Mouse (Mus musculus) hindbrain, embryonic 13.5 days (tissue): ENCODE results near the gene Nptn. TPM values are rescaled to one million over a fixed set of nuclear protein-coding genes. Genes with fewer than 3 reads are reported as not detected.

Experiments used
- ATAC-seq: fragments of 200-750 bp; cut with Nextera tagmentation; 2 replicates; pipeline ENCODE4 v1.8.0; 2017; ENCODE audit warnings: moderate TSS enrichment; ENCODE audit not compliant: low FRiP score
- H3K27ac ChIP-seq: fragments of 300-500 bp; sonication (generic); 2 replicates; pipeline ENCODE4 v1.5.1; 2015; ENCODE audit warnings: inconsistent platforms, mild to moderate bottlenecking, moderate library complexity
- H3K27me3 ChIP-seq: fragments of 300-500 bp; sonication (generic); 2 replicates; pipeline ENCODE4 v1.6.1; 2015; ENCODE audit warnings: mild to moderate bottlenecking, inconsistent platforms
- H3K36me3 ChIP-seq: fragments of 300-500 bp; sonication (generic); 2 replicates; pipeline ENCODE4 v1.6.1; 2015; ENCODE audit warnings: mild to moderate bottlenecking, inconsistent platforms
- H3K4me1 ChIP-seq: fragments of 300-500 bp; sonication (generic); replicated peaks from 2 replicates; pipeline ENCODE4 v1.6.1; 2015; ENCODE audit warnings: inconsistent platforms
- H3K4me2 ChIP-seq: fragments of 300-500 bp; sonication (generic); 2 replicates; pipeline ENCODE4 v1.6.1; 2015; ENCODE audit warnings: inconsistent platforms, mild to moderate bottlenecking, moderate library complexity
- H3K4me3 ChIP-seq: fragments of 300-500 bp; sonication (generic); 2 replicates; pipeline ENCODE4 v1.5.1; 2015; ENCODE audit warnings: mild to moderate bottlenecking, inconsistent platforms
- H3K9ac ChIP-seq: fragments of 300-500 bp; sonication (generic); 2 replicates; pipeline ENCODE4 v1.6.1; 2015; ENCODE audit warnings: mild to moderate bottlenecking, inconsistent platforms
- H3K9me3 ChIP-seq: fragments of 300-500 bp; sonication (generic); 2 replicates; pipeline ENCODE4 v1.6.1; 2016; ENCODE audit warnings: inconsistent platforms
- WGBS: fragments of 180-500 bp; shearing (Covaris S2); methylation state at CpG from one replicate; pipeline ENCODE4 v1.1.7; 2015; 5-methylcytosine and 5-hydroxymethylcytosine counted together
- polyA plus RNA-seq: library from polyadenylated mRNA; unstranded; fragments of >200 nt; fragmentation: Nextera tagmentation; extraction: Ambion mirVana; gene quantifications from 2 replicates; pipeline ENCODE4 v1.2.1, GENCODE M21; 2015

Nptn gene
- polyA plus RNA-seq, 1 experiment from 2014 or later: 140 TPM

- Histone ChIP-seq H3K4me3 (no peak overlapping the region), H3K4me1 (no peaks in the 10 kb centered on the region), H3K27ac (no peak overlapping the region), H3K9ac (no peak overlapping the region), H3K27me3 (no peaks in the 10 kb centered on the region), H3K4me2 (no peak overlapping the region), H3K36me3 (peaks cover 52% of the 10 kb centered on the region), H3K9me3 (no peaks in the 10 kb centered on the region)
- 86% methylated on average over 2 of the region's 2 CpGs for WGBS
- no peak for ATAC-seq
These were observed 48.4 kb downstream of the Nptn start for GRCm38 (mm10) chr9:58630441-58630840.

- no peak for ATAC-seq
- WGBS: 60% methylated on average over 6 of the region's 6 CpGs
- H3K4me3 ChIP-seq: no peak overlapping the region
These were observed 66.6 kb downstream of the Nptn start for GRCm38 (mm10) chr9:58648406-58649264.

GRCm38 (mm10) chr9:58649265-58649626 lies 67.2 kb downstream of the Nptn start:
- no peak overlapping the region for H3K4me3 ChIP-seq

More at GRCm38 (mm10) chr9:58648406-58649264, 66.6 kb downstream of the Nptn start:
- no peak overlapping the region for H3K27ac ChIP-seq
- H3K4me1 ChIP-seq: no peaks in the 10 kb centered on the region
- no peak overlapping the region for H3K4me2 ChIP-seq
- H3K9me3 ChIP-seq: no peaks in the 10 kb centered on the region
- H3K36me3 ChIP-seq: peaks cover 20% of the 10 kb centered on the region
- H3K9ac ChIP-seq: no peak overlapping the region
- no peaks in the 10 kb centered on the region for H3K27me3 ChIP-seq

GRCm38 (mm10) chr9:58651993-58652392 lies 70.0 kb downstream of the Nptn start:
- ATAC-seq: no peak
- H3K4me1 ChIP-seq: no peaks in the 10 kb centered on the region
- WGBS: 62% methylated on average over 4 of the region's 4 CpGs

More at GRCm38 (mm10) chr9:58649265-58649626, 67.2 kb downstream of the Nptn start:
- Histone ChIP-seq H3K27me3 (no peaks in the 10 kb centered on the region), H3K36me3 (peaks cover 14% of the 10 kb centered on the region), H3K4me1 (no peaks in the 10 kb centered on the region), H3K27ac (no peak overlapping the region), H3K9me3 (no peaks in the 10 kb centered on the region), H3K9ac (no peak overlapping the region), H3K4me2 (no peak overlapping the region)
- no peak for ATAC-seq
- 61% methylated on average over 4 of the region's 4 CpGs for WGBS

GRCm38 (mm10) chr9:58654494-58654893 lies 72.5 kb downstream of the Nptn start:
- H3K9me3 ChIP-seq: no peaks in the 10 kb centered on the region
- H3K27me3 ChIP-seq: no peaks in the 10 kb centered on the region
- WGBS: 77% methylated on average over 4 of the region's 4 CpGs
- no peak overlapping the region for H3K4me2 ChIP-seq
- no peak overlapping the region for H3K9ac ChIP-seq
- H3K27ac ChIP-seq: no peak overlapping the region
- H3K4me1 ChIP-seq: no peaks in the 10 kb centered on the region
- no peak for ATAC-seq
- H3K4me3 ChIP-seq: no peak overlapping the region
- peaks cover 13% of the 10 kb centered on the region for H3K36me3 ChIP-seq

More at GRCm38 (mm10) chr9:58651993-58652392, 70.0 kb downstream of the Nptn start:
- H3K4me3 ChIP-seq: no peak overlapping the region
- no peak overlapping the region for H3K4me2 ChIP-seq
- H3K9ac ChIP-seq: no peak overlapping the region
- H3K27me3 ChIP-seq: no peaks in the 10 kb centered on the region
- no peak overlapping the region for H3K27ac ChIP-seq
- peaks cover 4% of the 10 kb centered on the region; the same call in 1 of the 2 replicates for H3K36me3 ChIP-seq
- no peaks in the 10 kb centered on the region for H3K9me3 ChIP-seq

GRCm38 (mm10) chr9:58656396-58656795 lies 74.4 kb downstream of the Nptn start:
- Histone ChIP-seq H3K9me3 (no peaks in the 10 kb centered on the region), H3K27ac (no peak overlapping the region), H3K4me3 (no peak overlapping the region), H3K36me3 (peaks cover 19% of the 10 kb centered on the region), H3K9ac (no peak overlapping the region), H3K27me3 (no peaks in the 10 kb centered on the region), H3K4me1 (no peaks in the 10 kb centered on the region), H3K4me2 (no peak overlapping the region)
- 68% methylated on average over 2 of the region's 2 CpGs for WGBS
- ATAC-seq: no peak

GRCm38 (mm10) chr9:58656824-58657223 lies 74.8 kb downstream of the Nptn start:
- H3K36me3 ChIP-seq: peaks cover 21% of the 10 kb centered on the region
- H3K27me3 ChIP-seq: no peaks in the 10 kb centered on the region
- H3K9ac ChIP-seq: no peak overlapping the region
- no peak overlapping the region for H3K4me3 ChIP-seq
- no peaks in the 10 kb centered on the region for H3K4me1 ChIP-seq
- 92% methylated on average over 2 of the region's 2 CpGs for WGBS
- ATAC-seq: no peak
- no peak overlapping the region for H3K27ac ChIP-seq
- H3K4me2 ChIP-seq: no peak overlapping the region
- no peaks in the 10 kb centered on the region for H3K9me3 ChIP-seq

GRCm38 (mm10) chr9:58657735-58658512 lies 75.9 kb downstream of the Nptn start:
- 92% methylated on average over 5 of the region's 5 CpGs for WGBS
- no peak overlapping the region for H3K27ac ChIP-seq
- H3K9me3 ChIP-seq: no peaks in the 10 kb centered on the region
- no peaks in the 10 kb centered on the region for H3K4me1 ChIP-seq
- H3K36me3 ChIP-seq: peaks cover 29% of the 10 kb centered on the region
- no peaks in the 10 kb centered on the region for H3K27me3 ChIP-seq
- H3K9ac ChIP-seq: no peak overlapping the region
- ATAC-seq: no peak
- H3K4me2 ChIP-seq: no peak overlapping the region
- no peak overlapping the region for H3K4me3 ChIP-seq

GRCm38 (mm10) chr9:58658596-58659309 lies 76.7 kb downstream of the Nptn start:
- Histone ChIP-seq H3K36me3 (peaks cover 29% of the 10 kb centered on the region), H3K4me1 (no peaks in the 10 kb centered on the region), H3K4me2 (no peak overlapping the region), H3K27ac (no peak overlapping the region), H3K27me3 (no peaks in the 10 kb centered on the region), H3K4me3 (no peak overlapping the region), H3K9me3 (no peaks in the 10 kb centered on the region), H3K9ac (no peak overlapping the region)
- ATAC-seq: no peak
- WGBS: 95% methylated on average over 4 of the region's 4 CpGs

GRCm38 (mm10) chr9:58659331-58659730 lies 77.3 kb downstream of the Nptn start:
- Histone ChIP-seq H3K4me3 (no peak overlapping the region), H3K27me3 (no peaks in the 10 kb centered on the region), H3K9ac (no peak overlapping the region), H3K36me3 (peaks cover 30% of the 10 kb centered on the region), H3K27ac (no peak overlapping the region), H3K4me1 (no peaks in the 10 kb centered on the region), H3K4me2 (no peak overlapping the region), H3K9me3 (no peaks in the 10 kb centered on the region)
- no peak for ATAC-seq
- 88% methylated on average over 3 of the region's 3 CpGs for WGBS

GRCm38 (mm10) chr9:58659989-58660388 lies 77.9 kb downstream of the Nptn start:
- Histone ChIP-seq H3K9ac (no peak overlapping the region), H3K9me3 (no peaks in the 10 kb centered on the region), H3K4me2 (no peak overlapping the region), H3K4me1 (no peaks in the 10 kb centered on the region), H3K4me3 (no peak overlapping the region), H3K27ac (no peak overlapping the region), H3K27me3 (no peaks in the 10 kb centered on the region), H3K36me3 (peaks cover 31% of the 10 kb centered on the region)
- no peak for ATAC-seq
- WGBS: 88% methylated on average over 9 of the region's 9 CpGs

GRCm38 (mm10) chr9:58660673-58661072 lies 78.6 kb downstream of the Nptn start:
- Histone ChIP-seq H3K27me3 (no peaks in the 10 kb centered on the region), H3K4me3 (no peak overlapping the region), H3K4me2 (no peak overlapping the region), H3K9me3 (no peaks in the 10 kb centered on the region), H3K4me1 (no peaks in the 10 kb centered on the region), H3K36me3 (peaks cover 31% of the 10 kb centered on the region), H3K27ac (no peak overlapping the region), H3K9ac (no peak overlapping the region)
- 89% methylated on average over 3 of the region's 3 CpGs for WGBS
- no peak for ATAC-seq
